Mouse (Mus musculus) c-Kit-positive CD71-positive TER-119-positive erythroid progenitor cells, embryonic 14.5 days (primary cell): ENCODE data around the gene Plekho1.
A peak's percentile ranks its signal among the peaks of the same experiment; 100 is the strongest.

ENCODE experiments used
- DNase-seq: peaks from one replicate; pipeline ENCODE4 v3.0.0-alpha.2; 2013; ENCODE audit warnings: low spot score

Plekho1 gene

DNA sequence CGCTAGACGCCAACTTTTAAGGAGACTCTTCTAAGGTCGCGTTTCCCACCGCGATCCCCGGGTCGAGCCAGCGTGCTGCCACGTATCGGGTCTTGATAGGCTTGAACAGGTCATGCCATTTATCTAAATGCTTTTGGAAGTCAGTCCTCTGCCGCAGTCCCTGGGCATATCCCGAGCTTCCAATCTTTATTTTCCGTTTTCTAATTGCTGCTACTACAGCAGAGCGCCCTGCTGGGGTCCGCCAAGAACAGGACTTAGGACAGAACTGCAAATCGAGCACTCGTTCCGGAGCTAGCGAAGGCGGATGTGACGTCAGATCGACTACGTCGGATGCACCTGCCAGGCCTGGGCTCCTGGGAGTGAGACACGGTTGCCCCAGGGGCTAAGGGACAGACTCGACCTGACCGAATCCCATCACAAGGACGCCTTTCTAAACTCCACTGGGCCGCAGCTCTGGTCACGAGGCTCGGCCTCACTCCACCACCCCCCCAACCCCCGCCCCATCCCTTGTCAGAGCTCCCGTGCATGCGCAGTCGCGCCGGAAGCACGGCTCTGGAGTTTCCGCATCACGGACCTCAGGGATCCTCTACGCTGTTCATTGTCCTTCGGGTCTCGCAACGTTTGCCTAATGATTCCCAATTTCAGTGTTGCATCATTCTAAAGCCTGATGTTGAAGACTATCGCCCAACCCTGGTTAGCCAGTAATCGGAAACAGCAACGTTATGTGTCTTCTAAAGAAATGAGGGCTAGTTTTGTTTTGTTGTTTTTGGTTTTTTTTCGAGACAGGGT, 44.8 kb downstream of the Plekho1 start:
- DNase-seq, result peak; percentile 86

DNA sequence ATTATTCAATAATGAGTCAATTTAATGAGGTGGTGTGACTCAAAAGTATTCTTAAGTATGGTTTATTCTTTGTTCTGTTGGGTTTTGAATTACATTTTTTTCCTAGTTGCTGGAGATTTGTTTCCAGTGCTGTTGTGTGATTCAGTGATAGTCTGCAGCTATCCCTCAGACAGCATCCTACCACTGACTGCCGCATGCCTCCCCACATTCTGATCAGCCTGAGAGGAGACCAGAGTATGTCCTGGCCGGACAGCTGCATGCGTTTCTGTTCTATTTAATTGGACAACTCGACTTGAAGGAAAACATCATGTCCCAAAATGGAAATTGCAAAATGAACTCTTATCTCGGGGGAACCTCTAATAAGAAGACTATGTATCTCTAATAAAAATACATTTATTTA, 47.5 kb downstream of the Plekho1 start:
- DNase-seq, result no peak

DNA sequence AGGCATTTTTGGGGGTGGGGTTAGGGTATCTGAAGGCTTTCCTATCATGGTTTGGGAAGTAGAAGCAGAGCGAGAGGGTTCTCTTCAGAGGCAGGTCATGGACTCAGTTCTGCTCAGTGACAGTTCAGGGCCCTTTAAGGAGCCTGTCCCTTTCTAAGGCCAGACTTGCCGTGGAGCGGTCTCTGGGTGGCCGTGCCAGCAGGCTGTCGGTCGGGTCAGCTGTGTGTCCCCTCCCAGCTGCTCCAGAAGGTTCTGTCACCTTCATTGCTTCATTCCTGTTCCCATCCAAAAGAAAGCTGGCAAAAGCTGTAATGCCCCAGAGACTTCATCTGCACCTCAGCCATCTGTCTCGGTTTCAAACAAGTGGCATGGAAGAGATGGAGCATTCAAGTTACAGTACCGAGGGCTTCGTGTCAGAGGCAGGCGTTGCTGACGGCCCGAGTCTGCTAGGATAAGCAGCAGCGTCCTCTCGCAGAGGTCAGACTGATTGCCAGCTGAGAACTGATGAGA, 50.0 kb downstream of the Plekho1 start:
- DNase-seq, result no peak

DNA sequence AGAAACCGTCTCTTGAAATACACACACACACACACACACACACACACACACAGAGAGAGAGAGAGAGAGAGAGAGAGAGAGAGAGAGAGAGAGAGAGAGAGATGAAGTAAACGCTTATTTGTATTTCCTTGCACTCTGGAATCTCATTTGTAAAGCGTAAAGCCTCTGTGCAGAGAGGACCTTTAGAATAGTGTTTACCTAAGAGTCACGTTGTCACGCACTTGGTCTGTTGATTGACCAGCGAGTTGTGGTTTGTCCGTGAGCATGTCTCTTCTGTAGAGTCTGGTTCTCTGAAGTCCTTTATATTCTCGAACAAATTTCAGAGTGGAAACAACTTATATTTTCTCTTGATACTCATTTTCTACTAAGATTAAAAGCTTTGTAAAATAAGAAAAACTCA, 51.1 kb downstream of the Plekho1 start:
- DNase-seq, result no peak

DNA sequence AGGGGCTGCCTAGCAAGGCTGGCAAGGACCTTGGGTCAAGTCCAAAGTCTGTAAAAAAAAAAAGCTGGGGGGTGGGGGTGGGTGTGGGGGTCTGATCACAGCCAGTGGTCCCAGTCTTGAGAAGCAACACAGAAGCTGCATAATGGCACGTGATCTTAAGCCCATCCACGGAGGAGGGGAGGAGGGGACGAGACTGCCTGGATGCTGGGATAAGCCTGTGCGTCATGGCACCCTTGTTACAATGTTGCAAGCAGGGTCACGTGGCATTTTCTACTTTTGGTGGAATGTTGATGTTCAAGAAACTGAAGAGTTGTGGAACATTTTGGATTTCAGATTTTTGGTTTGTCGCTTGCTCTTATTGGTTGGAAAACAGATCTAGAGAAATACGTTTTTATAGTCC, 52.6 kb downstream of the Plekho1 start:
- DNase-seq, result no peak

DNA sequence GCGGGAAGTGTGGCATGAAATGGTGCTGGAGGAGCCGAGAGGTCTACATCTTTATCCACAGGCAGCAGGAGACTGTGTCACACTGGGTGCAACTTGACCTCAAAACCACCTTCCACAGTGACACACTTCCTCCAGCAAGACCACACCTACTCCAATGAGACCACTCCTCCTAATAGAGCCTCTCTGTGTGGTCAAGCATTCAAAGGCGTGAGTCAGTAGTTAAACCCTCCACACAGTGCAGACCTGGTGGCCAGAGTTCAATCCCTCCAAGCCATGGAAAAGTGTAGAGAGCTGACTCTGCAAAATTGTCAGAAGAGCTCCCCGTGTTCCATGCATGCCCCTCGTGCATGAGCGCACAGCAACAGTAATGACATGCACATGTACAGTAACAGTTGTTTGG, 53.1 kb downstream of the Plekho1 start:
- no peak for DNase-seq

DNA sequence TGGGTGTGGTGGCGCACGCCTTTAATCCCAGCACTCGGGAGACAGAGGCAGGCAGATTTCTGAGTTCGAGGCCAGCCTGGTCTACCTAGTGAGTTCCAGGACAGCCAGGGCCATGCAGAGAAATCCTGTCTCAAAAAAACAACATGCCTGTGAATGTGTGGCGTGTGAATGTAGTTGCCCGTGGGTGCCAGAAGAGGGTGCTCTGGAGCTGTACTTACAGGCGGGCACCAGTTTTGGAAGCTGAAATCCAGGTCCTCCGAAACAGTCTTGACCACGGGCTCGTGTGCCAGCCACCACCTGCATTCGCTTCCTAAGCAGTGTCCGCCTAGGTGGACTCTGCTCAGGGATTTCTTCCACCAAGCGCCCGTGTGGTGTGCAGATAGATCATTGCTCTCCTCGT, 57.0 kb downstream of the Plekho1 start:
- no peak for DNase-seq
